Mouse (Mus musculus) gastrocnemius, adult 8-10 months (tissue): ENCODE results near the gene Hrk. TPM values are rescaled to one million over a fixed set of nuclear protein-coding genes. Genes with fewer than 3 reads are reported as not detected.

ENCODE experiments used
- DNase-seq, 2 experiments: peaks; one replicate each; pipeline ENCODE4 v3.0.0; 2022; ENCODE audit warnings: low spot score in 2 of 2
- total RNA-seq, 4 experiments: library from RNA; stranded (reverse); gene quantifications; 2 replicates each; pipeline ENCODE4 v1.2.4; 2022

The Hrk gene
- total RNA-seq, 4 experiments from 2014 or later = 0.05 to 0.16 (median 0.11) TPM; not detected in 1

GRCm38 (mm10) chr5:118160691-118161090, 3.8 kb upstream of the Hrk start:
- no peak for DNase-seq

- DNase-seq = no peak
Observed at GRCm38 (mm10) chr5:118165462-118165861, 1.0 kb downstream of the Hrk start.

- DNase-seq = no peak
Observed at GRCm38 (mm10) chr5:118167561-118167995, 3.1 kb downstream of the Hrk start.

GRCm38 (mm10) chr5:118169222-118170221, 5.1 kb downstream of the Hrk start:
- no peak for DNase-seq

- DNase-seq = no peak
Observed at GRCm38 (mm10) chr5:118170888-118171529, 6.6 kb downstream of the Hrk start.

- no peak for DNase-seq
Observed at GRCm38 (mm10) chr5:118171665-118172064, 7.2 kb downstream of the Hrk start.

GRCm38 (mm10) chr5:118172078-118172723, 7.8 kb downstream of the Hrk start:
- no peak for DNase-seq

- no peak for DNase-seq
Observed at GRCm38 (mm10) chr5:118174310-118175009, 10.0 kb downstream of the Hrk start.

- DNase-seq = no peak
Observed at GRCm38 (mm10) chr5:118175137-118175536, 10.7 kb downstream of the Hrk start.

- no peak for DNase-seq
Observed at GRCm38 (mm10) chr5:118177640-118178039, 13.2 kb downstream of the Hrk start.

GRCm38 (mm10) chr5:118186903-118187633, 22.6 kb downstream of the Hrk start:
- DNase-seq = no peak

- DNase-seq = no peak
Observed at GRCm38 (mm10) chr5:118188356-118188755, 23.9 kb downstream of the Hrk start.

- no peak for DNase-seq
Observed at GRCm38 (mm10) chr5:118190491-118190890, 26.0 kb downstream of the Hrk start.

GRCm38 (mm10) chr5:118192221-118192620, 27.8 kb downstream of the Hrk start:
- DNase-seq = no peak

- no peak for DNase-seq
Observed at GRCm38 (mm10) chr5:118197421-118197820, 33.0 kb downstream of the Hrk start.

- DNase-seq = no peak
Observed at GRCm38 (mm10) chr5:118199670-118200069, 35.2 kb downstream of the Hrk start.

- no peak for DNase-seq
Observed at GRCm38 (mm10) chr5:118204675-118205440, 40.4 kb downstream of the Hrk start.

- DNase-seq = no peak
Observed at GRCm38 (mm10) chr5:118205852-118206251, 41.4 kb downstream of the Hrk start.

- no peak for DNase-seq
Observed at GRCm38 (mm10) chr5:118214012-118214411, 49.6 kb downstream of the Hrk start.
